Mouse (Mus musculus) embryonic facial prominence, embryonic 13.5 days (tissue): ENCODE measurements around the gene Klhdc8b. TPM values are rescaled to one million over a fixed set of nuclear protein-coding genes. Genes with fewer than 3 reads are reported as not detected.

Experiments used
- ATAC-seq: fragments of 200-750 bp; cut with Nextera tagmentation; 2 replicates; pipeline ENCODE4 v1.8.0; 2017; ENCODE audit warnings: low read depth; ENCODE audit not compliant: insufficient number of reproducible peaks, insufficient read depth, low FRiP score, low TSS enrichment
- H3K27ac ChIP-seq: fragments of 300-500 bp; sonication (generic); 2 replicates; pipeline ENCODE4 v1.5.1; 2015; ENCODE audit warnings: moderate library complexity, mild to moderate bottlenecking, inconsistent platforms
- H3K27me3 ChIP-seq: fragments of 300-500 bp; sonication (generic); 2 replicates; pipeline ENCODE4 v1.6.1; 2015; ENCODE audit warnings: mild to moderate bottlenecking, inconsistent platforms
- H3K36me3 ChIP-seq: fragments of 300-500 bp; sonication (generic); 2 replicates; pipeline ENCODE4 v1.6.1; 2015; ENCODE audit warnings: mild to moderate bottlenecking, inconsistent platforms
- H3K4me1 ChIP-seq: fragments of 300-500 bp; sonication (generic); 2 replicates; pipeline ENCODE4 v1.6.1; 2015; ENCODE audit warnings: inconsistent platforms
- H3K4me2 ChIP-seq: fragments of 300-500 bp; sonication (generic); 2 replicates; pipeline ENCODE4 v1.6.1; 2015; ENCODE audit warnings: moderate library complexity, mild to moderate bottlenecking, inconsistent platforms
- H3K4me3 ChIP-seq: fragments of 300-500 bp; sonication (generic); 2 replicates; pipeline ENCODE4 v1.5.1; 2015; ENCODE audit warnings: mild to moderate bottlenecking, inconsistent platforms
- H3K9ac ChIP-seq: fragments of 300-500 bp; sonication (generic); 2 replicates; pipeline ENCODE4 v1.6.1; 2015; ENCODE audit warnings: mild to moderate bottlenecking, inconsistent platforms
- H3K9me3 ChIP-seq: fragments of 300-500 bp; sonication (generic); 2 replicates; pipeline ENCODE4 v1.6.1; 2016; ENCODE audit warnings: inconsistent platforms
- WGBS: fragments of 180-500 bp; shearing (Covaris S2); methylation state at CpG from one replicate; pipeline ENCODE4 v1.1.7; 2015; ENCODE audit warnings: mixed read lengths; 5-methylcytosine and 5-hydroxymethylcytosine counted together
- polyA plus RNA-seq: library from polyadenylated mRNA; unstranded; fragments of >200 nt; fragmentation: Nextera tagmentation; extraction: Ambion mirVana; gene quantifications from 2 replicates; pipeline ENCODE4 v1.2.1, GENCODE M21; 2015

The Klhdc8b gene
- polyA plus RNA-seq, 1 experiment from 2014 or later: 36.5 TPM

DNA sequence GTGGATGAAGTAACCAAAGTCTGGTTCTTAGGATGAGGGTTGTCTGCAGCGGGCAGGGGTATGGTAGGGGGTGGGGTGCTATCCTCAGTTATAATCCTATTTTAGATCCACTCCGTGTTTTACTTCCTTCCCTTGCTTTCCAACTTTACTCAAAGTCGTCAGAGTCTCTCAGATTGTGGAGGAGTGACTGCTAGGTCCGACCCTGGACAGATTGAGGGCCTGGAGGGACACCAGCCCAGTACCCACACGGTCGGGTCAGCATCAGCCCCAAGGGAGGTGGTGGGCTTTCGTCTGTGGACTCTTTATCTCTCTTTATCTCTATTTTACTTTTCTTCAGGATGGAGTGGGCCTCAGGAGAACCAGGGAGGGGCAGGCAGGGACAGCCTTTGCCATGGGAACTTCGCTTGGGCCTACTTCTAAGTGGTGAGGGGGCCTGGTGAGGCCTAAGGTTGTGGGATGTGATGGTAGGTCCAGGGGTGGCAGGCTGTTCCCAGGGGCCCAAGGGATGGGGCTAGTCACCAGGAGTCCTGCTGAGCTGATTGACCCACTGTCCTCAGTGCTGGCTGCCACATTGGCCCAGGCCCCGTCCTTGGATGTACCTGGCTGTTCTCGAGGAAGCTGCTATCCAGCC lies 18.5 kb upstream of the Klhdc8b start, which contains the start of gene Lamb2:
TSS of gene Lamb2 (plus strand) at position 16 of the 631 bp plus-strand sequence.
- H3K27ac ChIP-seq: peak within 1 kb of the TSS; percentile 90
- 9% methylated on average over 10 of the region's 10 CpGs for WGBS
- no peaks in the 10 kb centered on the region for H3K27me3 ChIP-seq
- peak; percentile 15; the same call in 1 of the 2 replicates for ATAC-seq
- H3K9ac ChIP-seq: peak within 1 kb of the TSS; percentile 86
- peak within 1 kb of the TSS; percentile 95 for H3K4me2 ChIP-seq
- H3K9me3 ChIP-seq: no peaks in the 10 kb centered on the region
- peaks cover 26% of the 10 kb centered on the region for H3K4me1 ChIP-seq
- peak within 1 kb of the TSS; percentile 68 for H3K4me3 ChIP-seq
- peaks cover 41% of the 10 kb centered on the region for H3K36me3 ChIP-seq

DNA sequence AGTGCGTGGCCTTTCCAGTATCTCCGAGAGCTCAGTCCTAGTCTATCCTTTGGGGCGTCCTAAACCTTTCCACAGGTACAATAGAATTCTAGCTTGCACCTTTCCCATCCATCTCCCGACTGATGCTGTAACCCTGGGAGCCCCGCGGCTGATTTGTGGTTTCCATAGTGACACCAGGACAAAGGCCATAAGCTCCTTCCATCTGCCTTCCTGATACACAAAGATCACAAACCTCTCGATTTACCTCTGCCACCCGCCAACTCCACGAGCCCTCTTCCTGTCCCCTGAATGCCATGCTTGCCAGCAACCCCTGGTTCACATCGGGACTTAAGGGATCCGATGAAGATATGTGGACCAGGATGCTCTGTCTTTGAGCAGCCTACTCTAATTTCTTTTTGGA lies 17.9 kb upstream of the Klhdc8b start:
- peak overlapping the region; percentile 68 for H3K4me3 ChIP-seq
- H3K27me3 ChIP-seq: no peaks in the 10 kb centered on the region
- 0 out of 2 replicates have a peak overlapping the region, but pooled peaks have one; percentile 75 for H3K9ac ChIP-seq
- H3K36me3 ChIP-seq: peaks cover 37% of the 10 kb centered on the region
- peak overlapping the region; percentile 90 for H3K27ac ChIP-seq
- 36% methylated on average over 11 of the region's 11 CpGs for WGBS
- ATAC-seq: 0 out of 2 replicates have a peak, but pooled peaks have one; percentile 4
- peak overlapping the region; percentile 95 for H3K4me2 ChIP-seq
- peaks cover 26% of the 10 kb centered on the region for H3K4me1 ChIP-seq
- H3K9me3 ChIP-seq: no peaks in the 10 kb centered on the region

DNA sequence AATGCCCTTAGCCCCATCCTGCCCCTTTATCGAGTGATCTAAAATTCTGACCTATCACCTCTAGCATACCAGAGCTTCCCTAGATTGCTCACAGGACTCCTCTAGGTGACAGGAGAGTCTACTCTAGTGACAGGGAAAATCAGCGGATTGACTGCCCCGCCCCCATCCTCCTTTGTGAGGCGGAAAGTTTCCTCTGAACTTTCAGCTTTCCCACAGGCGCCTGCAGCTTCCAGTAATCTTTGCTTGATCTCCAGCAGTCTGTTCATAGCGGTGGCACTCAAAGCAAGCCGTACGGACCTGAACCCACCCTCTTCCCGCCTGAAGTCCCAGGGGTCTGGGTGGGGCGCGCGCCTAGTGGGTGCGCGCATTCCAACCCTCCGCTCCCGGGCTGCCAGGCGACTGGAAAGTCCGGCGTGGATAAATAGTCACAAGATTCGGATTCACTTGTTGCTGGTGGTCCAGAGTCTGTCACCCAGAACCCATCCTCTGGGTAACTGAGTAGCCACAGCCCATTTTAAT lies 17.3 kb upstream of the Klhdc8b start:
- H3K27ac ChIP-seq: peak overlapping the region; percentile 90
- WGBS: 1% methylated on average over 20 of the region's 20 CpGs
- peaks cover 32% of the 10 kb centered on the region for H3K36me3 ChIP-seq
- peak; percentile 71; the same call in 1 of the 2 replicates for ATAC-seq
- H3K4me2 ChIP-seq: peak overlapping the region; percentile 95
- H3K9me3 ChIP-seq: no peaks in the 10 kb centered on the region
- no peaks in the 10 kb centered on the region for H3K27me3 ChIP-seq
- peak overlapping the region; percentile 75 for H3K9ac ChIP-seq
- H3K4me1 ChIP-seq: peaks cover 26% of the 10 kb centered on the region
- H3K4me3 ChIP-seq: peak overlapping the region; percentile 68

DNA sequence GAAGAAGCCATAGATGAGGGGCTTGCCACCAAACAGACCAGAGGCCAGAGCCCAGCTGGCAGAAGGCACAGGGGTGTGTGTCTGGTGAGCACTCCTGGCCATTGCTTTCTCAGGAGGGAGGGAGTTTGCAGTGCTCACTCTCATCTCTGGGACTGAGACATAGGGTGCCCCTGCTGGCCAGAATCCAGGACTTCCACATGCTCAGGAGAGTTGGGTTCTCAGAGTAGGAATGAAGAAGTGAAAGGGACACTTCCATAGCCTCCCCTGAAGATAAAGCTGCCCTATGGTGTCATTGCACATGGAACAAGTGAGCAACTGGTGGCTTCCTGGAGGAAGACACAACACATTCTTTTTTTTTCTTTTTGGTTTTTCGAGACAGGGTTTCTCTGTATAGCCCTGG lies 13.1 kb upstream of the Klhdc8b start:
- Histone ChIP-seq H3K4me2 (no peak overlapping the region), H3K27me3 (no peaks in the 10 kb centered on the region), H3K4me1 (peaks cover 10% of the 10 kb centered on the region), H3K27ac (no peak overlapping the region), H3K4me3 (no peak overlapping the region), H3K9me3 (no peaks in the 10 kb centered on the region), H3K36me3 (no peaks in the 10 kb centered on the region), H3K9ac (no peak overlapping the region)
- 80% methylated on average over 1 of the region's 1 CpGs for WGBS
- ATAC-seq: no peak

DNA sequence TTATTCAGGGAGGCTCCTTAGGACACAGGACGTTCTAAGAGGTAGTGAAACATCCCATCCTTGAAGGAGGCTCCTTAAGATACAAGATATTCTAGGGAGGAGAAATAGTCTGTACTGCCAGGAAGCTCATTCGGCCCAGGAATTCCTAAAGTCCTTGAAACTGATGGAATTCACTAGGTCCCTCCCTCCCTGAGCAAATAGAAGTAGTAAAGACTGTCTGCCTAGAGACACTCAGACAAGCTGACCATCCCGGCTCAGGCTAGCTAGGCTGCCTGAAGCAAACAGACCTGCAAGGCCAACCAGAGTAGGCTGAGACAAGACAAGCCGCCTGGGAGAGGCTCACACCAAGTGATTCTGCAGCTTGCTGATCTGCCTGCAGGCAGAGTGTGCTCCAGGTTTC lies 8.5 kb upstream of the Klhdc8b start:
- no peaks in the 10 kb centered on the region for H3K4me1 ChIP-seq
- ATAC-seq: no peak
- 73% methylated on average over 4 of the region's 4 CpGs for whole genome bisulfite sequencing
- H3K9me3 ChIP-seq: 0 out of 2 replicates have a peak, but pooled peaks cover 6% of the 10 kb centered on the region
- H3K4me3 ChIP-seq: no peak overlapping the region
- H3K27me3 ChIP-seq: no peaks in the 10 kb centered on the region
- peaks cover 30% of the 10 kb centered on the region for H3K36me3 ChIP-seq
- H3K9ac ChIP-seq: no peak overlapping the region
- H3K27ac ChIP-seq: no peak overlapping the region
- H3K4me2 ChIP-seq: no peak overlapping the region

DNA sequence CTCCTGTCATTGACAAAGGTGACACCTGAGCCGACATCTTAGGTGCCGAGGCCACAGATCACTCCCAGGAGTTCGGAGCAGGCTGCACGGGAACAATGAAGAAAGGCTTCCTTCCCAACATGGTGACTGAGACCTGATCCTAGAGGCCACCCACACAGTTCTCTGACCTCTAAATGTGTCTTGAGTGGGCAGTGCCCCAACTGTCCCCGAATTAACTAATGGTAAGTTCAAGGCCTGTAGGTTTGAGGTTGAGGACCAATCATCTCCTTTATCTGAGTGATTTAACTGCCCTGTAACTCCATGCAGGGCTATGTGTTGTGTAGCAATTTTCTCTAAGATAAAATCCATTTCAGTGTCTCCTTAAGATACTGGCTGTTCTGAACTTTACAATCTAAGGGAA lies 8.0 kb upstream of the Klhdc8b start:
- Histone ChIP-seq H3K9me3 (0 out of 2 replicates have a peak, but pooled peaks cover 6% of the 10 kb centered on the region), H3K9ac (no peak overlapping the region), H3K4me3 (no peak overlapping the region), H3K27ac (no peak overlapping the region), H3K27me3 (no peaks in the 10 kb centered on the region), H3K4me2 (no peak overlapping the region), H3K4me1 (no peaks in the 10 kb centered on the region), H3K36me3 (peaks cover 34% of the 10 kb centered on the region)
- ATAC-seq: no peak
- WGBS: 73% methylated on average over 5 of the region's 5 CpGs

DNA sequence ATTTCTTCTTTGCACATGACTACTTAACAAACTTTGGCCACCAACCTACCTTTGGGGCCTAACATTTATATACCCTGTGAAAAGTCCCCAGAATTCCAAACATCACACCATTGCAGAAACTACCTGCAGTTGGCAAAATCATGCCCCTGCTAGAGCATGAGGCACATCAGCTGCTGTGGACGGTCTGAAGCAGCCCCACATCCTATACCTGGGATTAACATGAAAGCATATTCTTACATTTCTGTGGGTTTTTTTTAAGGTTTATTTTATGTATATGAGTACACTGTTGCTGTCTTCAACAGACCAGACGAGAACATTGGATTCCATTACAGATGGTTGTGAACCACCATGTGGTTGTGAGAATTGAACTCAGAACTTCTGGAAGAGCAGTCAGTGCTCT lies 4.8 kb upstream of the Klhdc8b start:
- H3K27ac ChIP-seq: no peak overlapping the region
- no peaks in the 10 kb centered on the region for H3K27me3 ChIP-seq
- peaks cover 52% of the 10 kb centered on the region for H3K36me3 ChIP-seq
- peaks cover 10% of the 10 kb centered on the region for H3K4me1 ChIP-seq
- ATAC-seq: no peak
- 88% methylated on average over 2 of the region's 2 CpGs for WGBS
- H3K9me3 ChIP-seq: 0 out of 2 replicates have a peak, but pooled peaks cover 6% of the 10 kb centered on the region
- no peak overlapping the region for H3K9ac ChIP-seq
- no peak overlapping the region for H3K4me3 ChIP-seq
- no peak overlapping the region for H3K4me2 ChIP-seq

DNA sequence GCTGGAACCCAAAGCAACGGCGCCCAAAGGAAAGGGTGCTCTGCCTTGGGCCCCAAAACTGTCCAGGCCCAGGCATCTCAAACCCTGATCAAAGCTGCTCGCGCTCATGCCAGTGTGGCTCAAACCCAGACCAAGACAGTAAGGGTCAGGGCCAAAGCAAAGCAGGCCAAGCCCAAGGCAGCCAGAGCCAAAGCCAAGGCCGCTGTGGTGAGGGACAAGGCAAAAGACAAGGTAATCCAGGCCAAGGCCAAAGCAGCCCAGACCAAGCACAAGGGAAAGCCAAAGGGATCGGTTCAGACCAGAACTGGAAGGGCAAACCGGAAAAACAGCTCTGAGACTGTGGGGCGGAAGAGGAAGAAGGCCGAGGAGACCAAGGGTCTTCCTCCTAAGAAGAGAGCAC lies 2.3 kb upstream of the Klhdc8b start:
- no peak overlapping the region for H3K4me3 ChIP-seq
- H3K9me3 ChIP-seq: 0 out of 2 replicates have a peak, but pooled peaks cover 6% of the 10 kb centered on the region
- WGBS: 97% methylated on average over 9 of the region's 9 CpGs
- H3K4me1 ChIP-seq: peaks cover 17% of the 10 kb centered on the region
- no peaks in the 10 kb centered on the region for H3K27me3 ChIP-seq
- ATAC-seq: no peak
- H3K36me3 ChIP-seq: peaks cover 55% of the 10 kb centered on the region
- H3K27ac ChIP-seq: no peak overlapping the region
- H3K4me2 ChIP-seq: no peak overlapping the region
- H3K9ac ChIP-seq: no peak overlapping the region

DNA sequence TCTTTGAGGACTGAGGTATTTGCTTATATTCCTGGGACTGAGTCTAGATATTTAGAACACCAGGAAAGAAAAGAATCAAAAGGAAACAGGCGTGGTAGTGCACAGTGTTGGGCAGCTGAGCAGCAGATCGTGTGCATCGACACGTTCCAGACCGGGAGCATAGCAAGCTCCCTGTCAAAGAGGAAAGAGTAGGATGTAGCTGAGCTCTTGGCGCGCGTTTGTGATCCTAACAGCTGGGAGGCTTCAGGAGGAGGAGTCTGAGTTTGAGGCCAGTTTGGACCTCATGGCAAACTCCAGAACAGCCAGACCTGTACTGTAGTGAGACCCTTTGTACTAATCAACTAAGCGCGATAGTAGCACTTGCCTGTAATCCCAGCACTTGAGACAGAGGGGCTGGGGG lies 811 bp upstream of the Klhdc8b start:
- Histone ChIP-seq H3K9ac (no peak overlapping the region), H3K4me1 (peaks cover 17% of the 10 kb centered on the region), H3K4me3 (no peak overlapping the region), H3K27ac (no peak overlapping the region), H3K9me3 (no peaks in the 10 kb centered on the region), H3K36me3 (peaks cover 50% of the 10 kb centered on the region), H3K27me3 (no peaks in the 10 kb centered on the region), H3K4me2 (peak overlapping the region; percentile 94; the same call in 1 of the 2 replicates)
- no peak for ATAC-seq
- 93% methylated on average over 10 of the region's 10 CpGs for WGBS

DNA sequence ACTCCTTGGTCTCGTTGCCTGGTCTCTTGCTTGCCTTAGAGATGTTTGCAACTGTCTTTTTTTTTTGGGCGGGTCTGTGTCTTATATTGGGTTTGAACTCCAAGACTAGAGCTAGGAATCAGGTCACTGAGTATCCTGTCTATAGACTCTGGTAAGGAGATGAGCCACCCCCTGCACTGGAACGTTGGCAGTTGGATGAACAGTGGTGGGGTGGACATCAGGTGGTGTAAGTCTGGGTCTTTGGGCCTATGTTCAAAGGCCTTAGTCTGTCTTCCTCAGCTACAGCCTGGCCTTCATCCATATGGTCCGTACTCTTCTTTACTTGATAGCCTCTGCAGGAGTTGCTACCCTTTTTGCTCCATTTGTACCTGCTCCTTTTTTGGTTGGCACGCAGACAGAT lies 294 bp upstream of the Klhdc8b start:
- WGBS: 86% methylated on average over 5 of the region's 5 CpGs

DNA sequence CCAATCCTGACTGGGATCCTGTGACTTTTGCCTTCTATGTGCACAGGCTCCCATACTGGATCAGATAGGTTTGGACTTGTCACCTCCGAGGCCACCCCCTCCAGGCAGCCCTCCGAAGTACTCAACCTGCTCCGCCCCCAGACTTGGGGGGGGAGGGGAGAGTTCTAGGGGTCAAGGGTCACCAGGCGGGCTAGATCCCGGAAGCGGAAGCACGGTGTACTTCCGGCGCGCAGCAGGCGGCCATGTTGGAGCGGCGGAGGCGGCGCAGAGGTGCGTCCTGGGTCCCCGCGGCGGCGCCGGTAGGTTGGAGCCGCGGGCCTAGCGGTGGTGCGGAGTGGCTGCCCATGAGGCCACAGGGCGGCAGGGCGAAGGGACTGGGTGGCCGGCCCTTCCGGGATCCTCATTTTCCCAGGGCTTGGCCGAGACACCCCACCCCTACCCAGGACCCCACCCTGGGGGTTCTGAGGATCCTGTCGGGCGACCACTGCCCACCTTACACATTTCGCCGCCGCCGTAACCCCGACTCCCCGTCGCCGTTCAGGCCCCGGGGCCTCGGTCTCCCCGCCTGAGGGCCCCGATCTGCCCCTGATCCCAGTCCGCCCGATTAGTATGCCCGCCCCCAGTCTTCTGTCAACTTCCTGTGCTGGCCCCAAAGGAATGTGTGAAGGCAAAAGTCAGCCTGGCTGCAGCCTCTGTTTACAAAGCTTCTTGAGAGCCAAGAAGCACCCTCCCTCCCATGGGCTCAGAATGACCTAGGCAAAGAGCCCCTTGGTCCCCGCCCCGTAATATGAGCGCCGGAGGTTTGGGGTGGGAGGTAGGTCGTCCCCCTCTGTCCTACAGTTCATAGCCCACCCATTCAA lies 832 bp downstream of the Klhdc8b start, which contains the start of gene Ccdc71:
TSS of gene Ccdc71 (plus strand) at position 209 of the 860 bp plus-strand sequence.
- peak within 1 kb of the TSS; percentile 94 for H3K4me2 ChIP-seq
- H3K9me3 ChIP-seq: no peaks in the 10 kb centered on the region
- peak within 1 kb of the TSS; percentile 78 for H3K27ac ChIP-seq
- H3K9ac ChIP-seq: peak within 1 kb of the TSS; percentile 89
- H3K4me3 ChIP-seq: peak within 1 kb of the TSS; percentile 87
- under 1% methylated on average over 52 of the region's 52 CpGs for WGBS
- H3K36me3 ChIP-seq: peaks cover 33% of the 10 kb centered on the region
- H3K4me1 ChIP-seq: peaks cover 17% of the 10 kb centered on the region
- H3K27me3 ChIP-seq: no peaks in the 10 kb centered on the region
- ATAC-seq: 0 out of 2 replicates have a peak, but pooled peaks have one; percentile 65

More for the DNA sequence above, 294 bp upstream of the Klhdc8b start:
- Histone ChIP-seq H3K27ac (0 out of 2 replicates have a peak overlapping the region, but pooled peaks have one; percentile 78), H3K27me3 (no peaks in the 10 kb centered on the region), H3K4me1 (peaks cover 17% of the 10 kb centered on the region), H3K4me3 (peak overlapping the region; percentile 87), H3K9ac (peak overlapping the region; percentile 89), H3K4me2 (peak overlapping the region; percentile 94), H3K9me3 (no peaks in the 10 kb centered on the region), H3K36me3 (peaks cover 45% of the 10 kb centered on the region)
- no peak for ATAC-seq
